Comparison of ENCODE assay signal across 8 mouse cellular contexts in the genomic region with DNA sequence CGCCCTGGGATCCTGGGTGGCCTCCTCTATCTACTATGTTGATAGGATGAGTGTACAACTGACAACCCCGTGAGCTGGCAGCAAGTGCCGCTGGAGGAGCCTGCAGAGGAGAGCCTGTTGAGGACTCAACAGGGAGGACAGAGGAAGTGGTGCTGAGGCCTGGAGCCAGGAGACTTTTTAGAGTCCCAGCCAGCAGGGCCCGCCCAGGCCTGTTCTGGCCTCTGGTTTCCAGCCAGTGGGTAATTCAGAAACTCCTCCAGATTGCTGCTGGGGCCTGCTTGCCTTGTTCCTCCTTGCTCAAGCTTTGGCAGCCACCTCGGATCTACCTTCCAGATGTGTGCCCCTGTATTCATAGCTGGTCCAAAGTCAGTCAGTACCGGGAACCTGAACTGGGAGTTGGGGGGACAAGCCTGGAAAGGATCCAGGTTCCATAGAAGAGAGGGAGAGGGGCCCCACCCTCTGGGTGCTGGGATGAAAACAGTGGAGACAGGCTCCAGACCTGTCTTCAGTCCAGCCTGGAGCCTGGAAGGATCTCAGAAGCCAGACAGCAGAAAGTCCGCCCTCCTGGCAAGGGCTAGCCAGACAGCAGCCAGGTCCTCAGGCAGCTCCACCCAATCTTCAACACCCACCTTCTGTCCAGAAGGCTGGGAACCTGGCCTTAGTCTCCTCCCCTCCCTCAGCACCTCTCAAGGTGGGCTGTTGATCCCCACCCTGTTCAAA. TPM values are rescaled to one million over a fixed set of nuclear protein-coding genes. Genes with fewer than 3 reads are reported as not detected.
DNase-seq lines count a peak whose midpoint lies in the region; ATAC-seq and TF ChIP-seq lines count a peak whose summit lies in the region.
"Had no signal": no experiment of that assay in that cellular context is flagged by ENCODE, and none has a peak within 500 bp of the region (broad histone marks: within the 10 kb centered on the region; RNA-seq: fewer than 3 reads in every experiment).

No protein-coding gene starts in this region.

- no peak overlapping the region for H3K9ac ChIP-seq in MEL (ENCODE audit: control insufficient read depth, low read depth, low read length, poor library complexity, severe bottlenecking)
- H3K9ac ChIP-seq in limb, embryonic 14.5 days (ENCODE audit: low read depth, low read length, severe bottlenecking) = peak overlapping the region; percentile 8; the same call in 1 of the 2 replicates

- no peak for TF ChIP-seq RAD21 in MEL (IDR thresholded peaks at IDR 0.05; ENCODE audit: low read depth, low read length)

- H3K27me3 ChIP-seq in E14TG2a.4 (ENCODE audit: insufficient read depth, low read length) (no peaks in the 10 kb centered on the region), MEL (ENCODE audit: control insufficient read depth in 1 of 2, insufficient read depth in 2 of 2, low read length in 2 of 2) (no peaks in the 10 kb centered on the region)
- no peaks in the 10 kb centered on the region for H3K27me3 ChIP-seq in limb, embryonic 14.5 days (ENCODE audit: control insufficient read depth, insufficient read depth, low read length)

- H3K4me1 ChIP-seq in E14TG2a.4 (replicated peaks; ENCODE audit: low read depth, low read length) (peaks cover 54% of the 10 kb centered on the region), MEL (ENCODE audit: control insufficient read depth in 1 of 2, insufficient read depth in 2 of 2, low read length in 2 of 2) (no peaks in the 10 kb centered on the region)
- H3K4me1 ChIP-seq in limb, embryonic 14.5 days (ENCODE audit: control insufficient read depth, insufficient read depth, low read length) = peaks cover 16% of the 10 kb centered on the region

- H3K4me3 ChIP-seq in E14TG2a.4 (replicated peaks; ENCODE audit: low read length) = peak overlapping the region; percentile 20; the same call in 1 of the 2 replicates
- H3K4me3 ChIP-seq in MEL (ENCODE audit: control insufficient read depth in 1 of 2, insufficient read depth in 1 of 2, low read depth in 2 of 2, low read length in 2 of 2) = no peak overlapping the region
- H3K4me3 ChIP-seq in limb, embryonic 14.5 days (replicated peaks; ENCODE audit: low read length) = no peak overlapping the region

- peak; percentile 70 for ATAC-seq in limb, embryonic 14.5 days (ENCODE audit: low FRiP score, low read depth)
- ATAC-seq in erythroblast, adult 5-6 weeks (replicated peaks; ENCODE audit: low FRiP score, poor library complexity, severe bottlenecking) = no peak
- ATAC-seq in CD4-positive, CD25-positive, alpha-beta regulatory T cell, adult 4 months = no peak

- no peak overlapping the region for H3K27ac ChIP-seq in MEL (ENCODE audit: control insufficient read depth, low read depth, low read length)
- H3K27ac ChIP-seq in limb, embryonic 14.5 days (replicated peaks; ENCODE audit: low read depth, low read length) = peak overlapping the region; percentile 72
- H3K27ac ChIP-seq: macrophage had no signal

- TF ChIP-seq CTCF in E14TG2a.4 (conservative IDR thresholded peaks at IDR 0.05; ENCODE audit: low read length) (no peak), MEL (IDR thresholded peaks at IDR 0.05 in 2 of 3, conservative IDR thresholded peaks at IDR 0.05 in 1 of 3; ENCODE audit: control insufficient read depth in 1 of 3, insufficient read depth in 1 of 3, low read depth in 2 of 3, low read length in 3 of 3, poor library complexity in 1 of 3, severe bottlenecking in 1 of 3) (no peak)

- H3K36me3 ChIP-seq in E14TG2a.4 (ENCODE audit: insufficient read depth, low read length) (no peaks in the 10 kb centered on the region), MEL (ENCODE audit: control insufficient read depth in 1 of 2, insufficient read depth in 2 of 2, low read length in 2 of 2) (no peaks in the 10 kb centered on the region)
- no peaks in the 10 kb centered on the region for H3K36me3 ChIP-seq in limb, embryonic 14.5 days (ENCODE audit: control insufficient read depth, insufficient read depth, low read length)

- H3K9me3 ChIP-seq in E14TG2a.4 (ENCODE audit: low read length) (peaks cover 7% of the 10 kb centered on the region), MEL (replicated peaks; ENCODE audit: insufficient read depth, low read length) (no peaks in the 10 kb centered on the region)
- no peaks in the 10 kb centered on the region for H3K9me3 ChIP-seq in limb, embryonic 14.5 days (ENCODE audit: control insufficient read depth, low read length)

- H3K4me2 ChIP-seq in limb, embryonic 14.5 days (replicated peaks; ENCODE audit: low read depth, low read length, severe bottlenecking) = no peak overlapping the region

- DNase-seq in MEL (ENCODE audit: low read depth, low spot score) = no peak
- DNase-seq in heart, adult 8-10 months (ENCODE audit: low spot score) = peak; percentile 86
- DNase-seq in limb, embryonic 14.5 days (ENCODE audit: low spot score) = peak; percentile 70
- no peak for DNase-seq in left cerebral cortex, adult 8-10 months (ENCODE audit: low spot score in 2 of 2)

- TF ChIP-seq EP300 in MEL (IDR thresholded peaks at IDR 0.05; ENCODE audit: low read depth in 1 of 2, low read length in 2 of 2) = no peak

- whole genome bisulfite sequencing in limb, embryonic 14.5 days = 51% methylated on average over 7 of the region's 7 CpGs

- H3K79me2 ChIP-seq in MEL (ENCODE audit: control insufficient read depth, insufficient read depth, low read length, poor library complexity) = no peaks in the 10 kb centered on the region

- TF ChIP-seq POLR2A in MEL (IDR thresholded peaks at IDR 0.05; ENCODE audit: control insufficient read depth in 1 of 2, insufficient read depth in 1 of 2, low read depth in 1 of 2, low read length in 2 of 2, poor library complexity in 1 of 2) = no peak
- TF ChIP-seq POLR2A in limb, embryonic 14.5 days (IDR thresholded peaks at IDR 0.05; ENCODE audit: borderline replicate concordance, extremely low read depth, insufficient read depth, insufficient read length) = no peak

TF ChIP-seq in MEL, 35 proteins besides CTCF, POLR2A, EP300 and RAD21:
- TF ChIP-seq TBP (IDR thresholded peaks at IDR 0.05; ENCODE audit: low read depth, low read length) (0 out of 2 replicates have a peak, but pooled peaks have one; percentile 18), MAFK (IDR thresholded peaks at IDR 0.05; ENCODE audit: borderline replicate concordance, low read depth, low read length) (no peak), ETS1 (IDR thresholded peaks at IDR 0.05; ENCODE audit: low read depth, low read length) (no peak), GATA1 (IDR thresholded peaks at IDR 0.05; ENCODE audit: low read depth, low read length) (no peak)

RNA-seq across cellular contexts. Expression of gene Lrrc74a, which starts 41.6 kb away (rescaled TPM):
- not detected in 2 replicates for total RNA-seq in MEL (2012; rRNA removed)
- polyA plus RNA-seq in MEL (2012; ENCODE audit: insufficient read depth in 1 of 2, insufficient read length in 2 of 2, low read depth in 1 of 2, low replicate concordance in 2 of 2, missing spikeins in 1 of 2) = not detected
- total RNA-seq in heart, adult 8-10 months (2022) = not detected
- polyA plus RNA-seq in limb, embryonic 14.5 days (2012; rRNA removed) = not detected in 2 replicates
- polyA plus RNA-seq in limb, embryonic 14.5 days (2014; fragmentation: Nextera tagmentation; extraction: Ambion mirVana) = not detected in 2 replicates
- total RNA-seq in erythroblast, adult 5-6 weeks (2015; ENCODE audit: low replicate concordance) = not detected in 2 replicates
- total RNA-seq in erythroblast, adult 5-6 weeks (2017; ENCODE audit: low replicate concordance) = not detected in 2 replicates
- not detected for total RNA-seq in left cerebral cortex, adult 8-10 months (2022)
- not detected for polyA plus RNA-seq in CD4-positive, CD25-positive, alpha-beta regulatory T cell, adult 4 months (2017; shearing (Covaris generic))
- polyA plus RNA-seq: macrophage had no signal

RNA-seq across cellular contexts. Expression of gene Angel1, which starts 49.5 kb away (rescaled TPM):
- total RNA-seq in MEL (2012; rRNA removed) = 1.3 TPM in 2 replicates
- polyA plus RNA-seq in MEL (2012; ENCODE audit: insufficient read depth in 1 of 2, insufficient read length in 2 of 2, low read depth in 1 of 2, low replicate concordance in 2 of 2, missing spikeins in 1 of 2) = 1 to 10 TPM in 1 of 2 experiments, not detected in 1; 5.3 TPM
- 1 to 10 TPM; 2.9 to 4.6 (median 3.8) TPM for total RNA-seq in heart, adult 8-10 months (2022)
- 14.2 and 17.1 TPM in 2 replicates for polyA plus RNA-seq in limb, embryonic 14.5 days (2012; rRNA removed)
- polyA plus RNA-seq in limb, embryonic 14.5 days (2014; fragmentation: Nextera tagmentation; extraction: Ambion mirVana) = 10.8 and 12.6 TPM in 2 replicates
- total RNA-seq in erythroblast, adult 5-6 weeks (2015; ENCODE audit: low replicate concordance) = not detected in 2 replicates
- 0.09 and 0.14 TPM in 2 replicates for total RNA-seq in erythroblast, adult 5-6 weeks (2017; ENCODE audit: low replicate concordance)
- total RNA-seq in left cerebral cortex, adult 8-10 months (2022) = 10 to 100 TPM in 2 of 4 experiments, 1 to 10 TPM in 2; 9.0 to 10.4 (median 9.6) TPM
- polyA plus RNA-seq in CD4-positive, CD25-positive, alpha-beta regulatory T cell, adult 4 months (2017; shearing (Covaris generic)) = 10 to 100 TPM in 1 of 2 experiments, 1 to 10 TPM in 1; 5.4 to 10.3 TPM

Comparison
In these comparisons a context has a peak if more than half of its experiments do, and no peak if none do; other contexts are left out.
1. DNase-seq: peak in heart, adult 8-10 months (single experiment) and limb, embryonic 14.5 days (single experiment); none in MEL (single experiment) and left cerebral cortex, adult 8-10 months (0 of 2).